Mouse (Mus musculus): ENCODE results near the gene Clec12a. TPM values are rescaled to one million over a fixed set of nuclear protein-coding genes. Genes with fewer than 3 reads are reported as not detected.

Clec12a gene
- polyA plus RNA-seq, 1 experiment, result 0.13 TPM

DNA sequence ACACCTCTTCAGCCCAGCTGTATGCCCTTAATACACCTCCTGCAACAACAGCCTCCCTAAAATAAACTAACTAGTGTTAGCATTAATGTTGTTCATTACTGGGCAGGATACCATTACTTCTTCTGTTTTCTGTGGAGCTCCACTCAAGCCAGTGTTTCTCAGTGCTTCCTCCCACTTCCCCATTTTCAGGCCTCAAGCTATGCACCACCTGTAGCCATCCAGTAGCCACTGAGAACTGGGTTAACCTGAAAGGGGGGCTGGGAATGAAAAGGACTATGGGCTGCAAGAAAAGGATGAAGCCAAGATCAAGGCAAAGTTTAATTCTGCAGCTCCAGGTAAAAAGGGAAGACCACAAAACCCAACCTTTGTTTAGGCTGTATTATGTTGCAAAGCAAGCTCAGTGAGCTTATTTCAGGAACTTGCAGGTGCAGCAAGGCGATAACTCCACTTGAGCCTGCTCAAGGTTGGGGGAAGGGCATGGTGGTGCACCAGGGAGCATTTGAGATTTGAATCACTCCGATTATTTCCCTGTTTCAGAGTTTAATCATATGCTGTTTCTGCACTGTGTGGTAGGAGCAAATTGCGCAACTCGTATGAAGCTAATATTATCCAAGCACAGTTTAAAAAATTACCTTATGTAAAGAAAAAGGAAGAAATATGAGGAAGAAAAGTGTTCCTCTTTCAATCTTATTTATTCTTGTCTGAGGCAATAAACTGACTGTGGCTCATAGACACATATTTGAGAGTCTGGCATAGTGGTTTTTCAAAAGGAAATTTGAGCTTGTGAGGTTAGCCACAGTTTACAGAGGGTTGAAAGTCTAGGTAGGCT is 7.2 kb downstream of the Clec12a start:
- peaks cover 2% of the 10 kb centered on the region; the same call in 1 of the 2 replicates for H3K4me1 ChIP-seq (ENCODE audit: control insufficient read depth, insufficient read depth, insufficient read length, low read length)
- TF ChIP-seq POLR2A (IDR thresholded peaks at IDR 0.05; ENCODE audit: low read depth, low read length) (no peak), CTCF (IDR thresholded peaks at IDR 0.05; ENCODE audit: extremely low read depth, insufficient read length, insufficient replicate concordance, low read depth, low read length) (no peak)
- no peaks in the 10 kb centered on the region for H3K27me3 ChIP-seq (ENCODE audit: control insufficient read depth, insufficient read depth, low read length)
- no peaks in the 10 kb centered on the region for H3K36me3 ChIP-seq (ENCODE audit: control insufficient read depth, insufficient read depth, low read length)
- 31% methylated on average over 4 of the region's 4 CpGs for WGBS
- no peak overlapping the region for H3K4me3 ChIP-seq (ENCODE audit: low read depth, low read length)
- H3K27ac ChIP-seq (ENCODE audit: insufficient read depth, low read depth, low read length), result no peak overlapping the region

DNA sequence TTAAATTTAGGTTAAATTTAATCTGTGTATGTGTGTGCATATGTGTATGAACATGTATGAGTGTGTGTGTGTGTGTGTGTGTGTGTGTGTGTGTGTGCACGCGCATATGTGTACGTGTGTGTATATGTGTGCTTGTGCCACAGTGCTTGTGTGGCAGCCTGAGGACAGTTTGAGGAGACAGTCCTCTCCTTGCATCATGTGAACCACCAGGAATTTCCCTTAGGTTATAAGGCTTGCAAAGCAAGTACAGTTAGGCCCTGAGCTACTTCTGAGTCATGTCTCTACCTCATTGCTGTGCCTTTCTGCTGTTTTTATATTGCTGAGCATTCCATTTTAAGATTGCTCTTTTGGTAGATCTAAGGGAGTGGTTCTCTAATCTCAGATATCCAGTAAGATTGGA is 8.6 kb downstream of the Clec12a start:
- H3K4me3 ChIP-seq (ENCODE audit: low read depth, low read length), result no peak overlapping the region
- TF ChIP-seq CTCF (IDR thresholded peaks at IDR 0.05; ENCODE audit: extremely low read depth, insufficient read length, insufficient replicate concordance, low read depth, low read length), result no peak
- no peak for TF ChIP-seq POLR2A (IDR thresholded peaks at IDR 0.05; ENCODE audit: low read depth, low read length)
- no peaks in the 10 kb centered on the region for H3K27me3 ChIP-seq (ENCODE audit: control insufficient read depth, insufficient read depth, low read length)
- WGBS, result 94% methylated on average over 3 of the region's 3 CpGs
- H3K4me1 ChIP-seq (ENCODE audit: control insufficient read depth, insufficient read depth, insufficient read length, low read length), result peaks cover 2% of the 10 kb centered on the region; the same call in 1 of the 2 replicates
- H3K36me3 ChIP-seq (ENCODE audit: control insufficient read depth, insufficient read depth, low read length), result no peaks in the 10 kb centered on the region
- no peak overlapping the region for H3K27ac ChIP-seq (ENCODE audit: insufficient read depth, low read depth, low read length)

- 98% methylated on average over 2 of the region's 2 CpGs for WGBS
- Histone ChIP-seq H3K27me3 (ENCODE audit: control insufficient read depth, insufficient read depth, low read length) (no peaks in the 10 kb centered on the region), H3K4me1 (ENCODE audit: control insufficient read depth, insufficient read depth, insufficient read length, low read length) (no peaks in the 10 kb centered on the region)
These were observed 13.3 kb downstream of the Clec12a start for GRCm38 (mm10) chr6:129355774-129356173.

GRCm38 (mm10) chr6:129356430-129356829 is 13.9 kb downstream of the Clec12a start:
- no peak for TF ChIP-seq CTCF (IDR thresholded peaks at IDR 0.05; ENCODE audit: extremely low read depth, insufficient read length, insufficient replicate concordance, low read depth, low read length)
- no peak overlapping the region for H3K4me3 ChIP-seq (ENCODE audit: low read depth, low read length)
- no peaks in the 10 kb centered on the region for H3K36me3 ChIP-seq (ENCODE audit: control insufficient read depth, insufficient read depth, low read length)
- no peaks in the 10 kb centered on the region for H3K27me3 ChIP-seq (ENCODE audit: control insufficient read depth, insufficient read depth, low read length)
- H3K4me1 ChIP-seq (ENCODE audit: control insufficient read depth, insufficient read depth, insufficient read length, low read length), result no peaks in the 10 kb centered on the region
- no peak overlapping the region for H3K27ac ChIP-seq (ENCODE audit: insufficient read depth, low read depth, low read length)

More at GRCm38 (mm10) chr6:129355774-129356173, 13.3 kb downstream of the Clec12a start:
- H3K27ac ChIP-seq (ENCODE audit: insufficient read depth, low read depth, low read length), result no peak overlapping the region
- TF ChIP-seq CTCF (IDR thresholded peaks at IDR 0.05; ENCODE audit: extremely low read depth, insufficient read length, insufficient replicate concordance, low read depth, low read length) (no peak), POLR2A (IDR thresholded peaks at IDR 0.05; ENCODE audit: low read depth, low read length) (no peak)
- no peak overlapping the region for H3K4me3 ChIP-seq (ENCODE audit: low read depth, low read length)
- H3K36me3 ChIP-seq (ENCODE audit: control insufficient read depth, insufficient read depth, low read length), result no peaks in the 10 kb centered on the region

DNA sequence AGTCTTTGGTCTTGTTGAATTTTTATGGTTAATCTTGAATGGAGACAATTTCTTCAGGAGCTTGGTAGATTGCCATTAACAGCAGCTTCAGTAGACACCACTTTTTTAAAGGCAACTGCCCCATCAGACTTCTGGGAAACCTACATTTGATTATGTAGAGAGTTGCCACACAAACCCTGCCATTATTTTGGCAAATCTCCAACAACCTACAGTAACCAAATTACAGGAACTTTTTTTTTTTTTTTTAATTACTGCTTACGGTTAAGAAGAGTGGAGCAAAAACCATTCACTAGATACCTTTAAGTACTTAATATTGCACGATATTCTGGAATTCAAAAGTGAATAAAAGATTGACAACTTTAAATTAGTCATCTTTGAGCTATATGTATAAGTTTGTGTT is 17.0 kb downstream of the Clec12a start:
- 71% methylated on average over 2 of the region's 2 CpGs for WGBS
- no peak overlapping the region for H3K4me3 ChIP-seq (ENCODE audit: low read depth, low read length)
- no peaks in the 10 kb centered on the region for H3K36me3 ChIP-seq (ENCODE audit: control insufficient read depth, insufficient read depth, low read length)
- TF ChIP-seq CTCF (IDR thresholded peaks at IDR 0.05; ENCODE audit: extremely low read depth, insufficient read length, insufficient replicate concordance, low read depth, low read length), result no peak
- no peak for TF ChIP-seq POLR2A (IDR thresholded peaks at IDR 0.05; ENCODE audit: low read depth, low read length)
- H3K27ac ChIP-seq (ENCODE audit: insufficient read depth, low read depth, low read length), result no peak overlapping the region
- H3K27me3 ChIP-seq (ENCODE audit: control insufficient read depth, insufficient read depth, low read length), result no peaks in the 10 kb centered on the region
- H3K4me1 ChIP-seq (ENCODE audit: control insufficient read depth, insufficient read depth, insufficient read length, low read length), result no peaks in the 10 kb centered on the region

- TF ChIP-seq POLR2A (IDR thresholded peaks at IDR 0.05; ENCODE audit: low read depth, low read length), result no peak
- no peak for TF ChIP-seq CTCF (IDR thresholded peaks at IDR 0.05; ENCODE audit: extremely low read depth, insufficient read length, insufficient replicate concordance, low read depth, low read length)
- 47% methylated on average over 1 of the region's 1 CpGs for WGBS
- no peak overlapping the region for H3K27ac ChIP-seq (ENCODE audit: insufficient read depth, low read depth, low read length)
These were observed 21.5 kb downstream of the Clec12a start for GRCm38 (mm10) chr6:129363942-129364341.

DNA sequence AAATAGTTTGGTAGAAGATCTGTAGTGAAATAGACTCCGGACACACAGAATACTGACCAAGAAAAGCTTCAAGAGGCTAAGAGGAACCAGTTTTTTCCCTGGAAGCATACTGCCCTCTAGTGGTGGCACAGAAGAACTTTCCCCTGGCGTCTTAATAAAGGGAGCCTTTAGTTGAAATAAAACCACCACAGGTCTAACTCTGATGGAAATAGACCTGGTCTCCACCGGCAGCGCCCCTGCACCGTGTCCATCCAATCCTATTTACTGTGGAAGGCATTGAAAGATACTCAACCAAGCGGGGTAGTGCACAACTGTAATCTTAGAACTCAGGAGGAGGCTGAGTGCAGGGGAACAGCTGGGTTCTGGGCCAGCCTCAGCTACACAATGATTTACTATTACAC is 23.5 kb downstream of the Clec12a start:
- no peak for TF ChIP-seq POLR2A (IDR thresholded peaks at IDR 0.05; ENCODE audit: low read depth, low read length)
- peak; percentile 50; the same call in 1 of the 2 replicates for TF ChIP-seq CTCF (IDR thresholded peaks at IDR 0.05; ENCODE audit: extremely low read depth, insufficient read length, insufficient replicate concordance, low read depth, low read length)
- no peak overlapping the region for H3K27ac ChIP-seq (ENCODE audit: insufficient read depth, low read depth, low read length)
- 5% methylated on average over 6 of the region's 6 CpGs for WGBS
- H3K4me1 ChIP-seq (ENCODE audit: control insufficient read depth, insufficient read depth, insufficient read length, low read length), result no peaks in the 10 kb centered on the region
- no peaks in the 10 kb centered on the region for H3K27me3 ChIP-seq (ENCODE audit: control insufficient read depth, insufficient read depth, low read length)
- H3K4me3 ChIP-seq (ENCODE audit: low read depth, low read length), result no peak overlapping the region
- no peaks in the 10 kb centered on the region for H3K36me3 ChIP-seq (ENCODE audit: control insufficient read depth, insufficient read depth, low read length)

More at GRCm38 (mm10) chr6:129363942-129364341, 21.5 kb downstream of the Clec12a start:
- H3K4me3 ChIP-seq (ENCODE audit: low read depth, low read length), result no peak overlapping the region
- no peaks in the 10 kb centered on the region for H3K4me1 ChIP-seq (ENCODE audit: control insufficient read depth, insufficient read depth, insufficient read length, low read length)
- no peaks in the 10 kb centered on the region for H3K27me3 ChIP-seq (ENCODE audit: control insufficient read depth, insufficient read depth, low read length)
- H3K36me3 ChIP-seq (ENCODE audit: control insufficient read depth, insufficient read depth, low read length), result no peaks in the 10 kb centered on the region

Data from small intestine, adult 2 months (tissue).